ENCODE assay signal across 8 mouse cellular contexts in genomic region chr8:95142985-95143804, GRCm38 (mm10). TPM values are rescaled to one million over a fixed set of nuclear protein-coding genes. Genes with fewer than 3 reads are reported as not detected.
DNase-seq lines count a peak whose midpoint lies in the region; ATAC-seq lines count a peak whose summit lies in the region.

No protein-coding gene starts in this region.

- peak; percentile 72 for DNase-seq in NIH3T3 (ENCODE audit: low read depth)
- DNase-seq in forebrain, embryonic 11.5 days (ENCODE audit: low spot score): no peak
- peak; percentile 42 to 49 for DNase-seq in left cerebral cortex, postnatal 36 days (ENCODE audit: low spot score in 2 of 2)
- peak; percentile 7 to 25 for DNase-seq in thymus, postnatal 36 days
- no peak for DNase-seq in testis, postnatal 14 days (ENCODE audit: low spot score)

- H3K27ac ChIP-seq in forebrain, embryonic 11.5 days (ENCODE audit: low read depth, low read length): no peak overlapping the region
- H3K27ac ChIP-seq in intestine, embryonic 16.5 days (ENCODE audit: low read length): peak overlapping the region; percentile 90
- H3K27ac ChIP-seq in midbrain, embryonic 16.5 days (ENCODE audit: low read length): peak overlapping the region; percentile 62

- intact Hi-C loops in left cerebral cortex, postnatal 36 days (cut with DNase I): no loop called here

- ATAC-seq in CD4-positive, CD25-positive, alpha-beta regulatory T cell, adult 4 months: peak; percentile 11
- ATAC-seq in forebrain, embryonic 11.5 days (replicated peaks; ENCODE audit: low FRiP score): peak; percentile 22; the same call in 1 of the 2 replicates
- no peak for ATAC-seq in intestine, embryonic 16.5 days
- ATAC-seq in midbrain, embryonic 16.5 days: peak; percentile 49

- peaks cover 3% of the 10 kb centered on the region for H3K27me3 ChIP-seq in forebrain, embryonic 11.5 days (ENCODE audit: control insufficient read depth, insufficient read depth, low read length)
- H3K27me3 ChIP-seq in intestine, embryonic 16.5 days (replicated peaks; ENCODE audit: control insufficient read depth, insufficient read depth, low read length): no peaks in the 10 kb centered on the region
- H3K27me3 ChIP-seq in midbrain, embryonic 16.5 days (ENCODE audit: control insufficient read depth, insufficient read depth, low read depth, low read length): no peaks in the 10 kb centered on the region

- H3K4me3 ChIP-seq in forebrain, embryonic 11.5 days (ENCODE audit: low read depth, low read length): peak overlapping the region; percentile 61
- H3K4me3 ChIP-seq in intestine, embryonic 16.5 days (ENCODE audit: low read length): peak overlapping the region; percentile 77
- H3K4me3 ChIP-seq in midbrain, embryonic 16.5 days (ENCODE audit: low read depth, low read length): peak overlapping the region; percentile 80

- no peaks in the 10 kb centered on the region for H3K36me3 ChIP-seq in forebrain, embryonic 11.5 days (ENCODE audit: control insufficient read depth, insufficient read depth, low read length)
- no peaks in the 10 kb centered on the region for H3K36me3 ChIP-seq in intestine, embryonic 16.5 days (ENCODE audit: control insufficient read depth, insufficient read depth, low read length)
- H3K36me3 ChIP-seq in midbrain, embryonic 16.5 days (ENCODE audit: control insufficient read depth, insufficient read depth, low read length): no peaks in the 10 kb centered on the region

- 9% methylated on average over 17 of the region's 17 CpGs for WGBS in forebrain, embryonic 11.5 days
- 21% methylated on average over 17 of the region's 17 CpGs for WGBS in intestine, embryonic 16.5 days
- 8% methylated on average over 17 of the region's 17 CpGs for WGBS in midbrain, embryonic 16.5 days

- H3K9me3 ChIP-seq in forebrain, embryonic 11.5 days (ENCODE audit: control insufficient read depth, low read length): no peaks in the 10 kb centered on the region
- no peaks in the 10 kb centered on the region for H3K9me3 ChIP-seq in intestine, embryonic 16.5 days (ENCODE audit: control insufficient read depth, low read length)
- no peaks in the 10 kb centered on the region for H3K9me3 ChIP-seq in midbrain, embryonic 16.5 days (replicated peaks; ENCODE audit: control insufficient read depth, low read length, poor library complexity, severe bottlenecking)

- H3K4me2 ChIP-seq in forebrain, embryonic 11.5 days (ENCODE audit: low read depth, low read length, severe bottlenecking): peak overlapping the region; percentile 99
- H3K4me2 ChIP-seq in intestine, embryonic 16.5 days (ENCODE audit: low read depth, low read length): peak overlapping the region; percentile 92
- peak overlapping the region; percentile 88 for H3K4me2 ChIP-seq in midbrain, embryonic 16.5 days (ENCODE audit: low read length)

- H3K9ac ChIP-seq in forebrain, embryonic 11.5 days (ENCODE audit: low read length): peak overlapping the region; percentile 17
- H3K9ac ChIP-seq in intestine, embryonic 16.5 days (ENCODE audit: low read depth, low read length): peak overlapping the region; percentile 87
- H3K9ac ChIP-seq in midbrain, embryonic 16.5 days (ENCODE audit: low read depth, low read length): peak overlapping the region; percentile 93; the same call in 1 of the 2 replicates

- H3K4me1 ChIP-seq in forebrain, embryonic 11.5 days (replicated peaks; ENCODE audit: control insufficient read depth, insufficient read depth, low read length): peaks cover 13% of the 10 kb centered on the region
- H3K4me1 ChIP-seq in intestine, embryonic 16.5 days (ENCODE audit: control insufficient read depth, insufficient read depth, low read length): peaks cover 65% of the 10 kb centered on the region
- H3K4me1 ChIP-seq in midbrain, embryonic 16.5 days (ENCODE audit: control insufficient read depth, insufficient read depth, low read length): peaks cover 27% of the 10 kb centered on the region

RNA-seq across cellular contexts. Expression of gene Kifc3, which starts 59.4 kb away (rescaled TPM):
- not detected for polyA plus RNA-seq in CD4-positive, CD25-positive, alpha-beta regulatory T cell, adult 4 months (2017; shearing (Covaris generic))
- 5.5 and 5.9 TPM in 2 replicates for polyA plus RNA-seq in forebrain, embryonic 11.5 days (2014; fragmentation: Nextera tagmentation; extraction: Ambion mirVana)
- 23.4 and 30.9 TPM in 2 replicates for polyA plus RNA-seq in intestine, embryonic 16.5 days (2015; fragmentation: Nextera tagmentation; extraction: Ambion mirVana)
- 10 to 100 TPM; 51.8 to 59.0 TPM for total RNA-seq in left cerebral cortex, postnatal 36 days (2021)
- polyA plus RNA-seq in midbrain, embryonic 16.5 days (2015; fragmentation: Nextera tagmentation; extraction: Ambion mirVana): 28.2 and 31.1 TPM in 2 replicates

Comparison
In these comparisons a context has a peak if more than half of its experiments do, and no peak if none do; other contexts are left out.
1. DNase-seq: peak in NIH3T3 (single experiment), left cerebral cortex, postnatal 36 days (2 of 2) and thymus, postnatal 36 days (2 of 2); none in forebrain, embryonic 11.5 days (single experiment) and testis, postnatal 14 days (single experiment).
2. H3K9ac ChIP-seq: peak in every context shown above with its lines; median percentile 93 in midbrain, embryonic 16.5 days; 87 in intestine, embryonic 16.5 days; 17 in forebrain, embryonic 11.5 days.
3. Peak in every context shown above with its lines, with median percentiles within 50 percentile points of each other: H3K4me2 ChIP-seq and H3K4me3 ChIP-seq.